Mouse (Mus musculus): ENCODE measurements around the gene Atr. TPM values are rescaled to one million over a fixed set of nuclear protein-coding genes. Genes with fewer than 3 reads are reported as not detected.
"Not testable (repeated sequence)": the region's sequence is repeated elsewhere in the genome, so short reads cannot be mapped to it uniquely, and the experiment has no call there.

Atr gene
- polyA plus RNA-seq, 1 experiment from 2014 or later, result 25.3 TPM

GRCm38 (mm10) chr9:95897392-95897791, 40.0 kb downstream of the Atr start:
- Histone ChIP-seq H3K4me2 (no peak overlapping the region), H3K9ac (no peak overlapping the region), H3K4me1 (ENCODE audit: insufficient read depth) (no peaks in the 10 kb centered on the region), H3K27ac (ENCODE audit: low read depth) (no peak overlapping the region), H3K4me3 (ENCODE audit: low read depth, low read length) (no peak overlapping the region), H3K36me3 (ENCODE audit: insufficient read depth) (peaks cover 17% of the 10 kb centered on the region), H3K9me3 (ENCODE audit: low read depth, low read length) (no peaks in the 10 kb centered on the region), H3K27me3 (ENCODE audit: insufficient read depth, low read length) (no peaks in the 10 kb centered on the region)
- DNase-seq (peak; percentile 43), ATAC-seq (ENCODE audit: insufficient read depth) (no peak)
- 61% methylated on average over 5 of the region's 5 CpGs for WGBS
- no peak for TF ChIP-seq CTCF (IDR thresholded peaks at IDR 0.05; ENCODE audit: low read depth)

- DNase-seq (no peak), ATAC-seq (ENCODE audit: insufficient read depth) (no peak)
- no peak for TF ChIP-seq CTCF (IDR thresholded peaks at IDR 0.05; ENCODE audit: low read depth)
- Histone ChIP-seq H3K9me3 (ENCODE audit: low read depth, low read length) (no peaks in the 10 kb centered on the region), H3K36me3 (ENCODE audit: insufficient read depth) (peaks cover 15% of the 10 kb centered on the region), H3K27me3 (ENCODE audit: insufficient read depth, low read length) (no peaks in the 10 kb centered on the region), H3K4me3 (ENCODE audit: low read depth, low read length) (no peak overlapping the region), H3K9ac (no peak overlapping the region), H3K4me2 (no peak overlapping the region), H3K27ac (ENCODE audit: low read depth) (no peak overlapping the region), H3K4me1 (ENCODE audit: insufficient read depth) (no peaks in the 10 kb centered on the region)
Measured at GRCm38 (mm10) chr9:95932855-95933254, 75.5 kb downstream of the Atr start.

- Histone ChIP-seq H3K27me3 (ENCODE audit: insufficient read depth, low read length) (no peaks in the 10 kb centered on the region), H3K9ac (0 out of 2 replicates have a peak overlapping the region, but pooled peaks have one; percentile 99), H3K36me3 (ENCODE audit: insufficient read depth) (peaks cover 19% of the 10 kb centered on the region), H3K4me1 (ENCODE audit: insufficient read depth) (no peaks in the 10 kb centered on the region), H3K9me3 (ENCODE audit: low read depth, low read length) (no peaks in the 10 kb centered on the region), H3K4me3 (ENCODE audit: low read depth, low read length) (peak overlapping the region; percentile 99), H3K4me2 (peak overlapping the region; percentile 67), H3K27ac (ENCODE audit: low read depth) (peak overlapping the region; percentile 15; the same call in 1 of the 2 replicates)
- DNase-seq (no peak), ATAC-seq (ENCODE audit: insufficient read depth) (no peak)
- no peak for TF ChIP-seq CTCF (IDR thresholded peaks at IDR 0.05; ENCODE audit: low read depth)
- 67% methylated on average over 4 of the region's 4 CpGs for WGBS
Measured at GRCm38 (mm10) chr9:95953658-95954057, 96.3 kb downstream of the Atr start.

- ATAC-seq (ENCODE audit: insufficient read depth), result peak; percentile 74
- no peak for TF ChIP-seq CTCF (IDR thresholded peaks at IDR 0.05; ENCODE audit: low read depth)
- under 1% methylated on average over 7 of the region's 7 CpGs for WGBS
- Histone ChIP-seq H3K4me1 (ENCODE audit: insufficient read depth) (no peaks in the 10 kb centered on the region), H3K27me3 (ENCODE audit: insufficient read depth, low read length) (no peaks in the 10 kb centered on the region), H3K36me3 (ENCODE audit: insufficient read depth) (peaks cover 18% of the 10 kb centered on the region; the same call in 1 of the 2 replicates), H3K4me3 (ENCODE audit: low read depth, low read length) (peak overlapping the region; percentile 99), H3K9ac (peak overlapping the region; percentile 99), H3K27ac (ENCODE audit: low read depth) (peak overlapping the region; percentile 15; the same call in 1 of the 2 replicates), H3K4me2 (peak overlapping the region; percentile 67), H3K9me3 (ENCODE audit: low read depth, low read length) (no peaks in the 10 kb centered on the region)
- DNase-seq, result no peak
Measured at GRCm38 (mm10) chr9:95954226-95954584, 96.8 kb downstream of the Atr start.

- H3K27ac ChIP-seq (ENCODE audit: low read depth), result peak within 1 kb of the TSS; percentile 95
- H3K9ac ChIP-seq, result peak within 1 kb of the TSS; percentile 99
- no peaks in the 10 kb centered on the region for H3K9me3 ChIP-seq (ENCODE audit: low read depth, low read length)
- peaks cover 22% of the 10 kb centered on the region; the same call in 1 of the 2 replicates for H3K36me3 ChIP-seq (ENCODE audit: insufficient read depth)
- H3K4me1 ChIP-seq (ENCODE audit: insufficient read depth), result no peaks in the 10 kb centered on the region
- under 1% methylated on average over 57 of the region's 57 CpGs for WGBS
- TF ChIP-seq CTCF (IDR thresholded peaks at IDR 0.05; ENCODE audit: low read depth), result no peak
- H3K27me3 ChIP-seq (ENCODE audit: insufficient read depth, low read length), result no peaks in the 10 kb centered on the region
- peak within 1 kb of the TSS; percentile 99 for H3K4me3 ChIP-seq (ENCODE audit: low read depth, low read length)
- DNase-seq (peak; percentile 97), ATAC-seq (ENCODE audit: insufficient read depth) (peak; percentile 100)
- peak within 1 kb of the TSS; percentile 73 for H3K4me2 ChIP-seq
Measured at GRCm38 (mm10) chr9:95954585-95955461, 97.4 kb downstream of the Atr start, which contains the start of gene Xrn1. TSS of gene Xrn1 (plus strand) at chr9:95954760.

GRCm38 (mm10) chr9:95957611-95958010, 100.2 kb downstream of the Atr start:
- TF ChIP-seq CTCF (IDR thresholded peaks at IDR 0.05; ENCODE audit: low read depth), result no peak
- Histone ChIP-seq H3K27me3 (ENCODE audit: insufficient read depth, low read length) (no peaks in the 10 kb centered on the region), H3K4me1 (ENCODE audit: insufficient read depth) (no peaks in the 10 kb centered on the region), H3K9ac (no peak overlapping the region), H3K9me3 (ENCODE audit: low read depth, low read length) (no peaks in the 10 kb centered on the region), H3K4me3 (ENCODE audit: low read depth, low read length) (no peak overlapping the region), H3K4me2 (no peak overlapping the region), H3K36me3 (ENCODE audit: insufficient read depth) (peaks cover 11% of the 10 kb centered on the region; the same call in 1 of the 2 replicates), H3K27ac (ENCODE audit: low read depth) (no peak overlapping the region)
- DNase-seq (no peak), ATAC-seq (ENCODE audit: insufficient read depth) (no peak)
- 84% methylated on average over 2 of the region's 2 CpGs for WGBS

- H3K9ac ChIP-seq, result no peak overlapping the region
- H3K4me2 ChIP-seq, result no peak overlapping the region
- no peak overlapping the region for H3K4me3 ChIP-seq (ENCODE audit: low read depth, low read length)
- TF ChIP-seq CTCF (IDR thresholded peaks at IDR 0.05; ENCODE audit: low read depth), result no peak
- H3K27me3 ChIP-seq (ENCODE audit: insufficient read depth, low read length), result no peaks in the 10 kb centered on the region
- 96% methylated on average over 7 of the region's 7 CpGs for WGBS
- no peaks in the 10 kb centered on the region for H3K4me1 ChIP-seq (ENCODE audit: insufficient read depth)
- H3K9me3 ChIP-seq (ENCODE audit: low read depth, low read length), result no peaks in the 10 kb centered on the region
- H3K27ac ChIP-seq (ENCODE audit: low read depth), result no peak overlapping the region
- no peak for ATAC-seq (ENCODE audit: insufficient read depth)
- DNase-seq, result no peak
- peaks cover 11% of the 10 kb centered on the region; the same call in 1 of the 2 replicates for H3K36me3 ChIP-seq (ENCODE audit: insufficient read depth)
Measured at GRCm38 (mm10) chr9:95958041-95958730, 100.8 kb downstream of the Atr start.

- H3K9ac ChIP-seq; H3K27me3 ChIP-seq (ENCODE audit: insufficient read depth, low read length): not testable (repeated sequence)
- 93% methylated on average over 2 of the region's 2 CpGs for WGBS
Measured at GRCm38 (mm10) chr9:95958731-95959105, 101.3 kb downstream of the Atr start.

More at GRCm38 (mm10) chr9:95958731-95959105, 101.3 kb downstream of the Atr start:
- H3K9me3 ChIP-seq (ENCODE audit: low read depth, low read length); H3K4me3 ChIP-seq (ENCODE audit: low read depth, low read length); ATAC-seq (ENCODE audit: insufficient read depth); H3K27ac ChIP-seq (ENCODE audit: low read depth); H3K4me2 ChIP-seq; DNase-seq; H3K4me1 ChIP-seq (ENCODE audit: insufficient read depth): not testable (repeated sequence)
- peaks cover 11% of the 10 kb centered on the region; the same call in 1 of the 2 replicates for H3K36me3 ChIP-seq (ENCODE audit: insufficient read depth)

Measured in lung, embryonic 14.5 days (tissue).